Mouse (Mus musculus) midbrain, embryonic 14.5 days (tissue): Measurements from ENCODE around the gene Sort1. TPM values are rescaled to one million over a fixed set of nuclear protein-coding genes. Genes with fewer than 3 reads are reported as not detected.

Source experiments
- ATAC-seq: fragments of 200-750 bp; cut with Nextera tagmentation; 2 replicates; pipeline ENCODE4 v1.8.0; 2017; ENCODE audit warnings: moderate number of reproducible peaks, moderate library complexity; ENCODE audit not compliant: low FRiP score, low TSS enrichment
- DNase-seq: peaks from one replicate; pipeline ENCODE4 v3.0.0-alpha.2; 2015
- H3K27ac ChIP-seq: fragments of 300-500 bp; sonication (generic); replicated peaks from 2 replicates; pipeline ENCODE4 v1.5.1; 2014; ENCODE audit warnings: mild to moderate bottlenecking, low read depth, low read length, moderate library complexity
- H3K27me3 ChIP-seq: fragments of 300-500 bp; sonication (generic); 2 replicates; pipeline ENCODE4 v1.6.1; 2014; ENCODE audit warnings: low read length, control low read depth, mixed read lengths; ENCODE audit not compliant: control insufficient read depth, insufficient read depth
- H3K36me3 ChIP-seq: fragments of 300-500 bp; sonication (generic); 2 replicates; pipeline ENCODE4 v1.6.1; 2014; ENCODE audit warnings: low read length, control low read depth; ENCODE audit not compliant: control insufficient read depth, insufficient read depth
- H3K4me1 ChIP-seq: fragments of 300-500 bp; sonication (generic); 2 replicates; pipeline ENCODE4 v1.6.1; 2014; ENCODE audit warnings: mild to moderate bottlenecking, antibody characterized with exemption, low read length, control low read depth; ENCODE audit not compliant: control insufficient read depth, insufficient read depth
- H3K4me2 ChIP-seq: fragments of 300-500 bp; sonication (generic); 2 replicates; pipeline ENCODE4 v1.6.1; 2014; ENCODE audit warnings: mild to moderate bottlenecking, low read length, moderate library complexity
- H3K4me3 ChIP-seq: fragments of 300-500 bp; sonication (generic); replicated peaks from 2 replicates; pipeline ENCODE4 v1.5.1; 2014; ENCODE audit warnings: low read depth, low read length
- H3K9ac ChIP-seq: fragments of 300-500 bp; sonication (generic); replicated peaks from 2 replicates; pipeline ENCODE4 v1.6.1; 2014; ENCODE audit warnings: mild to moderate bottlenecking, low read length, moderate library complexity
- H3K9me3 ChIP-seq: fragments of 300-500 bp; sonication (generic); 2 replicates; pipeline ENCODE4 v1.6.1; 2016; ENCODE audit warnings: low read length, control low read depth, mixed read lengths; ENCODE audit not compliant: control insufficient read depth
- WGBS: fragments of 180-500 bp; shearing (Covaris S2); extraction: QIAGEN DNeasy Blood & Tissue Kit; methylation state at CpG from one replicate; pipeline ENCODE4 v1.1.7; 2014; 5-methylcytosine and 5-hydroxymethylcytosine counted together
- polyA plus RNA-seq: library from polyadenylated mRNA; unstranded; fragments of >200 nt; fragmentation: Nextera tagmentation; extraction: Ambion mirVana; gene quantifications from 2 replicates; pipeline ENCODE4 v1.2.1, GENCODE M21; 2014

The Sort1 gene
- polyA plus RNA-seq, 1 experiment from 2014 or later = 28.6 TPM

- Histone ChIP-seq H3K9me3 (no peaks in the 10 kb centered on the region), H3K4me1 (no peaks in the 10 kb centered on the region), H3K36me3 (peaks cover 67% of the 10 kb centered on the region), H3K27me3 (no peaks in the 10 kb centered on the region), H3K4me2 (no peak overlapping the region), H3K9ac (no peak overlapping the region), H3K4me3 (no peak overlapping the region), H3K27ac (no peak overlapping the region)
- 41% methylated on average over 15 of the region's 15 CpGs for WGBS
- DNase-seq (no peak), ATAC-seq (no peak)
Observed at GRCm38 (mm10) chr3:108392793-108393192, 108.9 kb downstream of the Sort1 start.

GRCm38 (mm10) chr3:108398281-108398680 lies 114.4 kb downstream of the Sort1 start:
- Histone ChIP-seq H3K4me2 (no peak overlapping the region), H3K9me3 (no peaks in the 10 kb centered on the region), H3K4me1 (no peaks in the 10 kb centered on the region), H3K9ac (no peak overlapping the region), H3K27me3 (no peaks in the 10 kb centered on the region), H3K36me3 (peaks cover 99% of the 10 kb centered on the region), H3K27ac (no peak overlapping the region), H3K4me3 (no peak overlapping the region)
- ATAC-seq (no peak), DNase-seq (no peak)
- WGBS = 96% methylated on average over 9 of the region's 9 CpGs

- DNase-seq = no peak
- WGBS = 90% methylated on average over 5 of the region's 5 CpGs
- Histone ChIP-seq H3K4me3 (no peak overlapping the region), H3K36me3 (peaks cover 98% of the 10 kb centered on the region), H3K4me2 (no peak overlapping the region), H3K27ac (no peak overlapping the region), H3K9ac (no peak overlapping the region), H3K27me3 (no peaks in the 10 kb centered on the region), H3K4me1 (peaks cover 4% of the 10 kb centered on the region), H3K9me3 (no peaks in the 10 kb centered on the region)
- no peak for ATAC-seq
Observed at GRCm38 (mm10) chr3:108400442-108400841, 116.6 kb downstream of the Sort1 start.

GRCm38 (mm10) chr3:108401692-108402527 lies 118.0 kb downstream of the Sort1 start:
- Histone ChIP-seq H3K9me3 (no peaks in the 10 kb centered on the region), H3K27ac (peak overlapping the region; percentile 67), H3K4me1 (peaks cover 16% of the 10 kb centered on the region), H3K9ac (no peak overlapping the region), H3K4me2 (peak overlapping the region; percentile 26; the same call in 1 of the 2 replicates), H3K4me3 (no peak overlapping the region), H3K36me3 (peaks cover 96% of the 10 kb centered on the region), H3K27me3 (no peaks in the 10 kb centered on the region)
- ATAC-seq (peak; percentile 87), DNase-seq (peak; percentile 94)
- WGBS = 40% methylated on average over 22 of the region's 22 CpGs

GRCm38 (mm10) chr3:108402528-108402920 lies 118.6 kb downstream of the Sort1 start:
- no peak overlapping the region for H3K4me3 ChIP-seq
- ATAC-seq = no peak
- H3K9me3 ChIP-seq = no peaks in the 10 kb centered on the region
- no peak overlapping the region for H3K4me2 ChIP-seq
- peaks cover 95% of the 10 kb centered on the region for H3K36me3 ChIP-seq
- no peak overlapping the region for H3K9ac ChIP-seq
- no peak for DNase-seq
- no peaks in the 10 kb centered on the region for H3K27me3 ChIP-seq
- peak overlapping the region; percentile 67; the same call in 1 of the 2 replicates for H3K27ac ChIP-seq
- peaks cover 16% of the 10 kb centered on the region for H3K4me1 ChIP-seq
- WGBS = 71% methylated on average over 15 of the region's 15 CpGs

- ATAC-seq (peak; percentile 22; the same call in 1 of the 2 replicates), DNase-seq (peak; percentile 75)
- Histone ChIP-seq H3K27ac (peak overlapping the region; percentile 79), H3K27me3 (no peaks in the 10 kb centered on the region), H3K9me3 (no peaks in the 10 kb centered on the region), H3K4me3 (no peak overlapping the region), H3K4me2 (peak overlapping the region; percentile 33), H3K9ac (peak overlapping the region; percentile 31; the same call in 1 of the 2 replicates), H3K4me1 (peaks cover 30% of the 10 kb centered on the region), H3K36me3 (peaks cover 69% of the 10 kb centered on the region)
- WGBS = 9% methylated on average over 14 of the region's 14 CpGs
Observed at GRCm38 (mm10) chr3:108405536-108406305, 121.8 kb downstream of the Sort1 start.

- H3K9me3 ChIP-seq = no peaks in the 10 kb centered on the region
- no peaks in the 10 kb centered on the region for H3K27me3 ChIP-seq
- peaks cover 62% of the 10 kb centered on the region for H3K36me3 ChIP-seq
- no peak for DNase-seq
- peaks cover 36% of the 10 kb centered on the region for H3K4me1 ChIP-seq
- 60% methylated on average over 24 of the region's 24 CpGs for WGBS
- peak overlapping the region; percentile 31; the same call in 1 of the 2 replicates for H3K9ac ChIP-seq
- peak overlapping the region; percentile 33 for H3K4me2 ChIP-seq
- ATAC-seq = no peak
- H3K4me3 ChIP-seq = no peak overlapping the region
- peak overlapping the region; percentile 79 for H3K27ac ChIP-seq
Observed at GRCm38 (mm10) chr3:108406306-108406885, 122.5 kb downstream of the Sort1 start.

GRCm38 (mm10) chr3:108408517-108409008 lies 124.7 kb downstream of the Sort1 start:
- no peak overlapping the region for H3K9ac ChIP-seq
- ATAC-seq (no peak), DNase-seq (no peak)
- WGBS = 82% methylated on average over 8 of the region's 8 CpGs
- H3K27me3 ChIP-seq = no peaks in the 10 kb centered on the region
- peaks cover 2% of the 10 kb centered on the region; the same call in 1 of the 2 replicates for H3K9me3 ChIP-seq
- H3K4me1 ChIP-seq = peaks cover 48% of the 10 kb centered on the region
- H3K36me3 ChIP-seq = peaks cover 60% of the 10 kb centered on the region
- no peak overlapping the region for H3K4me3 ChIP-seq
- no peak overlapping the region for H3K27ac ChIP-seq
- peak overlapping the region; percentile 78 for H3K4me2 ChIP-seq
